Mouse (Mus musculus): ENCODE measurements around the gene Ms4a1. TPM values are rescaled to one million over a fixed set of nuclear protein-coding genes. Genes with fewer than 3 reads are reported as not detected.

The Ms4a1 gene
- polyA plus RNA-seq, 1 experiment from 2014 or later = not detected

GRCm38 (mm10) chr19:11261522-11261921 lies 4.5 kb downstream of the Ms4a1 start:
- 85% methylated on average over 2 of the region's 2 CpGs for WGBS
- H3K4me1 ChIP-seq (ENCODE audit: insufficient read depth) = no peaks in the 10 kb centered on the region
- TF ChIP-seq CTCF (IDR thresholded peaks at IDR 0.05; ENCODE audit: low read depth) = no peak
- DNase-seq = no peak
- H3K4me3 ChIP-seq (ENCODE audit: low read depth, low read length) = no peak overlapping the region
- no peak overlapping the region for H3K27ac ChIP-seq (ENCODE audit: low read depth)
- ATAC-seq (ENCODE audit: insufficient read depth) = no peak
- H3K9me3 ChIP-seq (ENCODE audit: low read depth, low read length) = no peaks in the 10 kb centered on the region
- no peaks in the 10 kb centered on the region for H3K36me3 ChIP-seq (ENCODE audit: insufficient read depth)
- H3K27me3 ChIP-seq (ENCODE audit: insufficient read depth, low read length) = no peaks in the 10 kb centered on the region
- H3K9ac ChIP-seq = no peak overlapping the region
- no peak overlapping the region for H3K4me2 ChIP-seq

GRCm38 (mm10) chr19:11244230-11244629 lies 21.8 kb downstream of the Ms4a1 start:
- DNase-seq (peak; percentile 24), ATAC-seq (ENCODE audit: insufficient read depth) (no peak)
- Histone ChIP-seq H3K9ac (no peak overlapping the region), H3K27me3 (ENCODE audit: insufficient read depth, low read length) (no peaks in the 10 kb centered on the region), H3K9me3 (ENCODE audit: low read depth, low read length) (no peaks in the 10 kb centered on the region), H3K36me3 (ENCODE audit: insufficient read depth) (no peaks in the 10 kb centered on the region), H3K4me1 (ENCODE audit: insufficient read depth) (no peaks in the 10 kb centered on the region), H3K4me2 (no peak overlapping the region), H3K4me3 (ENCODE audit: low read depth, low read length) (no peak overlapping the region), H3K27ac (ENCODE audit: low read depth) (no peak overlapping the region)
- TF ChIP-seq CTCF (IDR thresholded peaks at IDR 0.05; ENCODE audit: low read depth) = no peak

GRCm38 (mm10) chr19:11242560-11242959 lies 23.5 kb downstream of the Ms4a1 start:
- ATAC-seq (ENCODE audit: insufficient read depth) (no peak), DNase-seq (no peak)
- H3K4me3 ChIP-seq (ENCODE audit: low read depth, low read length) = no peak overlapping the region
- H3K27me3 ChIP-seq (ENCODE audit: insufficient read depth, low read length) = no peaks in the 10 kb centered on the region
- no peak overlapping the region for H3K27ac ChIP-seq (ENCODE audit: low read depth)
- WGBS = 57% methylated on average over 5 of the region's 5 CpGs
- H3K4me1 ChIP-seq (ENCODE audit: insufficient read depth) = no peaks in the 10 kb centered on the region
- no peak overlapping the region for H3K9ac ChIP-seq
- no peak for TF ChIP-seq CTCF (IDR thresholded peaks at IDR 0.05; ENCODE audit: low read depth)
- H3K9me3 ChIP-seq (ENCODE audit: low read depth, low read length) = no peaks in the 10 kb centered on the region
- no peak overlapping the region for H3K4me2 ChIP-seq
- no peaks in the 10 kb centered on the region for H3K36me3 ChIP-seq (ENCODE audit: insufficient read depth)

GRCm38 (mm10) chr19:11235820-11236219 lies 30.2 kb downstream of the Ms4a1 start:
- Histone ChIP-seq H3K27ac (ENCODE audit: low read depth) (no peak overlapping the region), H3K4me1 (ENCODE audit: insufficient read depth) (no peaks in the 10 kb centered on the region), H3K4me2 (no peak overlapping the region), H3K9me3 (ENCODE audit: low read depth, low read length) (no peaks in the 10 kb centered on the region), H3K36me3 (ENCODE audit: insufficient read depth) (no peaks in the 10 kb centered on the region), H3K4me3 (ENCODE audit: low read depth, low read length) (no peak overlapping the region), H3K9ac (no peak overlapping the region), H3K27me3 (ENCODE audit: insufficient read depth, low read length) (no peaks in the 10 kb centered on the region)
- DNase-seq = no peak
- no peak for ATAC-seq (ENCODE audit: insufficient read depth)
- no peak for TF ChIP-seq CTCF (IDR thresholded peaks at IDR 0.05; ENCODE audit: low read depth)

GRCm38 (mm10) chr19:11234921-11235735 lies 30.9 kb downstream of the Ms4a1 start:
- H3K27me3 ChIP-seq (ENCODE audit: insufficient read depth, low read length) = no peaks in the 10 kb centered on the region
- TF ChIP-seq CTCF (IDR thresholded peaks at IDR 0.05; ENCODE audit: low read depth) = no peak
- H3K9ac ChIP-seq = no peak overlapping the region
- H3K4me3 ChIP-seq (ENCODE audit: low read depth, low read length) = no peak overlapping the region
- no peaks in the 10 kb centered on the region for H3K36me3 ChIP-seq (ENCODE audit: insufficient read depth)
- WGBS = 57% methylated on average over 5 of the region's 5 CpGs
- no peak overlapping the region for H3K4me2 ChIP-seq
- no peaks in the 10 kb centered on the region for H3K4me1 ChIP-seq (ENCODE audit: insufficient read depth)
- H3K27ac ChIP-seq (ENCODE audit: low read depth) = no peak overlapping the region
- DNase-seq (no peak), ATAC-seq (ENCODE audit: insufficient read depth) (no peak)
- H3K9me3 ChIP-seq (ENCODE audit: low read depth, low read length) = no peaks in the 10 kb centered on the region

- Histone ChIP-seq H3K27ac (ENCODE audit: low read depth) (no peak overlapping the region), H3K4me3 (ENCODE audit: low read depth, low read length) (no peak overlapping the region), H3K36me3 (ENCODE audit: insufficient read depth) (no peaks in the 10 kb centered on the region), H3K27me3 (ENCODE audit: insufficient read depth, low read length) (no peaks in the 10 kb centered on the region), H3K9me3 (ENCODE audit: low read depth, low read length) (no peaks in the 10 kb centered on the region), H3K4me2 (no peak overlapping the region), H3K4me1 (ENCODE audit: insufficient read depth) (no peaks in the 10 kb centered on the region), H3K9ac (no peak overlapping the region)
- ATAC-seq (ENCODE audit: insufficient read depth) = no peak
- no peak for DNase-seq
- WGBS = 77% methylated on average over 5 of the region's 5 CpGs
- TF ChIP-seq CTCF (IDR thresholded peaks at IDR 0.05; ENCODE audit: low read depth) = no peak
Measured at GRCm38 (mm10) chr19:11234244-11234643, 31.8 kb downstream of the Ms4a1 start.

GRCm38 (mm10) chr19:11232348-11232747 lies 33.7 kb downstream of the Ms4a1 start, which contains the start of gene Ms4a12:
TSS of gene Ms4a12 (minus strand) at chr19:11232448.
- DNase-seq = no peak
- H3K9me3 ChIP-seq (ENCODE audit: low read depth, low read length) = no peaks in the 10 kb centered on the region
- ATAC-seq (ENCODE audit: insufficient read depth) = no peak
- H3K4me3 ChIP-seq (ENCODE audit: low read depth, low read length) = no peak within 1 kb of the TSS
- 51% methylated on average over 5 of the region's 5 CpGs for WGBS
- H3K27me3 ChIP-seq (ENCODE audit: insufficient read depth, low read length) = no peaks in the 10 kb centered on the region
- H3K27ac ChIP-seq (ENCODE audit: low read depth) = no peak within 1 kb of the TSS
- H3K4me1 ChIP-seq (ENCODE audit: insufficient read depth) = no peaks in the 10 kb centered on the region
- H3K4me2 ChIP-seq = no peak within 1 kb of the TSS
- no peak within 1 kb of the TSS for H3K9ac ChIP-seq
- no peak for TF ChIP-seq CTCF (IDR thresholded peaks at IDR 0.05; ENCODE audit: low read depth)
- no peaks in the 10 kb centered on the region for H3K36me3 ChIP-seq (ENCODE audit: insufficient read depth)

Other genes starting within 250 kb of the Ms4a1 start
- not detected in 2 replicates for gene Ms4a18, start 248.2 kb downstream of the Ms4a1 start, polyA plus RNA-seq (2014; fragmentation: Nextera tagmentation; extraction: Ambion mirVana)
- 0.18 TPM in 1 of 2 replicates, not detected in the other for gene Ms4a8a, start 185.1 kb downstream of the Ms4a1 start, polyA plus RNA-seq (2014; fragmentation: Nextera tagmentation; extraction: Ambion mirVana)
- not detected in 2 replicates for gene 1700017D01Rik, start 135.4 kb downstream of the Ms4a1 start, polyA plus RNA-seq (2014; fragmentation: Nextera tagmentation; extraction: Ambion mirVana)
- not detected in 2 replicates for gene 1700025F22Rik, start 100.9 kb downstream of the Ms4a1 start, polyA plus RNA-seq (2014; fragmentation: Nextera tagmentation; extraction: Ambion mirVana)
- not detected in 2 replicates for gene Ms4a13, start 69.5 kb downstream of the Ms4a1 start, polyA plus RNA-seq (2014; fragmentation: Nextera tagmentation; extraction: Ambion mirVana)
- not detected in 2 replicates for gene Ms4a12, start 33.8 kb downstream of the Ms4a1 start, polyA plus RNA-seq (2014; fragmentation: Nextera tagmentation; extraction: Ambion mirVana)
- not detected in 2 replicates for gene Ms4a5, start 17.6 kb upstream of the Ms4a1 start, polyA plus RNA-seq (2014; fragmentation: Nextera tagmentation; extraction: Ambion mirVana)
- gene Ms4a14, start 48.2 kb upstream of the Ms4a1 start, polyA plus RNA-seq (2014; fragmentation: Nextera tagmentation; extraction: Ambion mirVana) = 0.05 TPM in 1 of 2 replicates, not detected in the other
- 3.0 and 5.0 TPM in 2 replicates for gene Ms4a7, start 69.9 kb upstream of the Ms4a1 start, polyA plus RNA-seq (2014; fragmentation: Nextera tagmentation; extraction: Ambion mirVana)
- gene Ms4a4a, start 109.3 kb upstream of the Ms4a1 start, polyA plus RNA-seq (2014; fragmentation: Nextera tagmentation; extraction: Ambion mirVana) = 3.5 and 5.1 TPM in 2 replicates
- gene Ms4a4c, start 138.5 kb upstream of the Ms4a1 start, polyA plus RNA-seq (2014; fragmentation: Nextera tagmentation; extraction: Ambion mirVana) = 0.63 and 1.5 TPM in 2 replicates
- gene Ms4a4b, start 177.3 kb upstream of the Ms4a1 start, polyA plus RNA-seq (2014; fragmentation: Nextera tagmentation; extraction: Ambion mirVana) = 0.18 TPM in 1 of 2 replicates, not detected in the other
- gene Ms4a6c, start 203.1 kb upstream of the Ms4a1 start, polyA plus RNA-seq (2014; fragmentation: Nextera tagmentation; extraction: Ambion mirVana) = 6.3 and 7.1 TPM in 2 replicates
- not detected in 2 replicates for gene Gm8369, start 219.7 kb upstream of the Ms4a1 start, polyA plus RNA-seq (2014; fragmentation: Nextera tagmentation; extraction: Ambion mirVana)